Mouse (Mus musculus): Measurements from ENCODE around the gene Lsr.
"Not testable (repeated sequence)": the region's sequence is repeated elsewhere in the genome, so short reads cannot be mapped to it uniquely, and the experiment has no call there.

Gene Lsr

GRCm38 (mm10) chr7:30924071-30924470 lies 49.2 kb downstream of the Lsr start:
- Histone ChIP-seq H3K27me3 (ENCODE audit: insufficient read depth, low read length) (no peaks in the 10 kb centered on the region), H3K4me3 (replicated peaks; ENCODE audit: low read length) (no peak overlapping the region), H3K36me3 (ENCODE audit: insufficient read depth, low read length) (no peaks in the 10 kb centered on the region), H3K9me3 (ENCODE audit: low read length) (peaks cover 30% of the 10 kb centered on the region), H3K4me1 (replicated peaks; ENCODE audit: low read depth, low read length) (peaks cover 2% of the 10 kb centered on the region; the same call in 1 of the 2 replicates)
- TF ChIP-seq NANOG (IDR thresholded peaks at IDR 0.05; ENCODE audit: borderline replicate concordance, low read length) (no peak), CTCF (conservative IDR thresholded peaks at IDR 0.05; ENCODE audit: low read length) (no peak), POU5F1 (IDR thresholded peaks at IDR 0.05; ENCODE audit: borderline replicate concordance, low read length) (no peak)

- H3K4me1 ChIP-seq (replicated peaks; ENCODE audit: low read depth, low read length); H3K27me3 ChIP-seq (ENCODE audit: insufficient read depth, low read length); H3K4me3 ChIP-seq (replicated peaks; ENCODE audit: low read length); H3K36me3 ChIP-seq (ENCODE audit: insufficient read depth, low read length): not testable (repeated sequence)
- peaks cover 28% of the 10 kb centered on the region for H3K9me3 ChIP-seq (ENCODE audit: low read length)
These were observed 50.8 kb downstream of the Lsr start for GRCm38 (mm10) chr7:30922490-30922889.

- H3K4me1 ChIP-seq (replicated peaks; ENCODE audit: low read depth, low read length) = peaks cover 27% of the 10 kb centered on the region
- peaks cover 11% of the 10 kb centered on the region for H3K9me3 ChIP-seq (ENCODE audit: low read length)
- no peak for TF ChIP-seq POU5F1 (IDR thresholded peaks at IDR 0.05; ENCODE audit: borderline replicate concordance, low read length)
- no peak for TF ChIP-seq NANOG (IDR thresholded peaks at IDR 0.05; ENCODE audit: borderline replicate concordance, low read length)
- TF ChIP-seq CTCF (conservative IDR thresholded peaks at IDR 0.05; ENCODE audit: low read length) = no peak
- H3K27me3 ChIP-seq (ENCODE audit: insufficient read depth, low read length) = no peaks in the 10 kb centered on the region
- H3K4me3 ChIP-seq (replicated peaks; ENCODE audit: low read length) = no peak overlapping the region
- H3K36me3 ChIP-seq (ENCODE audit: insufficient read depth, low read length) = no peaks in the 10 kb centered on the region
These were observed 53.0 kb downstream of the Lsr start for GRCm38 (mm10) chr7:30920217-30920616.

GRCm38 (mm10) chr7:30917219-30917618 lies 56.0 kb downstream of the Lsr start:
- Histone ChIP-seq H3K9me3 (ENCODE audit: low read length) (no peaks in the 10 kb centered on the region), H3K36me3 (ENCODE audit: insufficient read depth, low read length) (no peaks in the 10 kb centered on the region), H3K4me3 (replicated peaks; ENCODE audit: low read length) (peak overlapping the region; percentile 41), H3K4me1 (replicated peaks; ENCODE audit: low read depth, low read length) (peaks cover 44% of the 10 kb centered on the region), H3K27me3 (ENCODE audit: insufficient read depth, low read length) (no peaks in the 10 kb centered on the region; the same call in 1 of the 2 replicates)
- TF ChIP-seq NANOG (IDR thresholded peaks at IDR 0.05; ENCODE audit: borderline replicate concordance, low read length) (no peak), POU5F1 (IDR thresholded peaks at IDR 0.05; ENCODE audit: borderline replicate concordance, low read length) (no peak), CTCF (conservative IDR thresholded peaks at IDR 0.05; ENCODE audit: low read length) (no peak)

GRCm38 (mm10) chr7:30916713-30917112 lies 56.6 kb downstream of the Lsr start:
- Histone ChIP-seq H3K27me3 (ENCODE audit: insufficient read depth, low read length) (no peaks in the 10 kb centered on the region; the same call in 1 of the 2 replicates), H3K36me3 (ENCODE audit: insufficient read depth, low read length) (no peaks in the 10 kb centered on the region), H3K9me3 (ENCODE audit: low read length) (no peaks in the 10 kb centered on the region), H3K4me3 (replicated peaks; ENCODE audit: low read length) (peak overlapping the region; percentile 41), H3K4me1 (replicated peaks; ENCODE audit: low read depth, low read length) (peaks cover 44% of the 10 kb centered on the region)
- TF ChIP-seq POU5F1 (IDR thresholded peaks at IDR 0.05; ENCODE audit: borderline replicate concordance, low read length) = no peak
- TF ChIP-seq NANOG (IDR thresholded peaks at IDR 0.05; ENCODE audit: borderline replicate concordance, low read length) = no peak
- no peak for TF ChIP-seq CTCF (conservative IDR thresholded peaks at IDR 0.05; ENCODE audit: low read length)

GRCm38 (mm10) chr7:30914732-30915131 lies 58.5 kb downstream of the Lsr start, which contains the start of gene Mag:
Gene Mag (minus strand): TSS chr7:30914873.
- H3K4me3 ChIP-seq (replicated peaks; ENCODE audit: low read length) = no peak within 1 kb of the TSS
- H3K27me3 ChIP-seq (ENCODE audit: insufficient read depth, low read length) = peaks cover 4% of the 10 kb centered on the region; the same call in 1 of the 2 replicates
- H3K36me3 ChIP-seq (ENCODE audit: insufficient read depth, low read length) = no peaks in the 10 kb centered on the region
- peaks cover 42% of the 10 kb centered on the region for H3K4me1 ChIP-seq (replicated peaks; ENCODE audit: low read depth, low read length)
- no peak for TF ChIP-seq CTCF (conservative IDR thresholded peaks at IDR 0.05; ENCODE audit: low read length)
- no peak for TF ChIP-seq NANOG (IDR thresholded peaks at IDR 0.05; ENCODE audit: borderline replicate concordance, low read length)
- H3K9me3 ChIP-seq (ENCODE audit: low read length) = no peaks in the 10 kb centered on the region

GRCm38 (mm10) chr7:30909773-30910172 lies 63.5 kb downstream of the Lsr start:
- H3K27me3 ChIP-seq (ENCODE audit: insufficient read depth, low read length) = peaks cover 25% of the 10 kb centered on the region
- H3K9me3 ChIP-seq (ENCODE audit: low read length) = no peaks in the 10 kb centered on the region; the same call in 1 of the 2 replicates
- TF ChIP-seq NANOG (IDR thresholded peaks at IDR 0.05; ENCODE audit: borderline replicate concordance, low read length) (no peak), CTCF (conservative IDR thresholded peaks at IDR 0.05; ENCODE audit: low read length) (no peak), POU5F1 (IDR thresholded peaks at IDR 0.05; ENCODE audit: borderline replicate concordance, low read length) (no peak)
- no peak overlapping the region for H3K4me3 ChIP-seq (replicated peaks; ENCODE audit: low read length)
- no peaks in the 10 kb centered on the region for H3K36me3 ChIP-seq (ENCODE audit: insufficient read depth, low read length)
- peaks cover 22% of the 10 kb centered on the region for H3K4me1 ChIP-seq (replicated peaks; ENCODE audit: low read depth, low read length)

GRCm38 (mm10) chr7:30908992-30909431 lies 64.3 kb downstream of the Lsr start:
- Histone ChIP-seq H3K27me3 (ENCODE audit: insufficient read depth, low read length) (peaks cover 25% of the 10 kb centered on the region), H3K36me3 (ENCODE audit: insufficient read depth, low read length) (no peaks in the 10 kb centered on the region), H3K9me3 (ENCODE audit: low read length) (no peaks in the 10 kb centered on the region; the same call in 1 of the 2 replicates), H3K4me1 (replicated peaks; ENCODE audit: low read depth, low read length) (peaks cover 18% of the 10 kb centered on the region), H3K4me3 (replicated peaks; ENCODE audit: low read length) (peak overlapping the region; percentile 65)
- TF ChIP-seq CTCF (conservative IDR thresholded peaks at IDR 0.05; ENCODE audit: low read length) = no peak
- TF ChIP-seq NANOG (IDR thresholded peaks at IDR 0.05; ENCODE audit: borderline replicate concordance, low read length) = no peak
- TF ChIP-seq POU5F1 (IDR thresholded peaks at IDR 0.05; ENCODE audit: borderline replicate concordance, low read length) = no peak

GRCm38 (mm10) chr7:30908277-30908991 lies 64.8 kb downstream of the Lsr start:
- Histone ChIP-seq H3K9me3 (ENCODE audit: low read length) (no peaks in the 10 kb centered on the region; the same call in 1 of the 2 replicates), H3K27me3 (ENCODE audit: insufficient read depth, low read length) (peaks cover 25% of the 10 kb centered on the region), H3K36me3 (ENCODE audit: insufficient read depth, low read length) (no peaks in the 10 kb centered on the region), H3K4me3 (replicated peaks; ENCODE audit: low read length) (peak overlapping the region; percentile 65), H3K4me1 (replicated peaks; ENCODE audit: low read depth, low read length) (peaks cover 16% of the 10 kb centered on the region)
- TF ChIP-seq CTCF (conservative IDR thresholded peaks at IDR 0.05; ENCODE audit: low read length) = no peak
- no peak for TF ChIP-seq NANOG (IDR thresholded peaks at IDR 0.05; ENCODE audit: borderline replicate concordance, low read length)
- TF ChIP-seq POU5F1 (IDR thresholded peaks at IDR 0.05; ENCODE audit: borderline replicate concordance, low read length) = no peak
